Mouse (Mus musculus): ENCODE measurements at regions not wholly inside any gene's neighbourhood (a gene's known extent, or its start where the extent isn't known, plus 50 kb on each side); places are given as distances from the start of the nearest gene placed in this dataset.

DNA sequence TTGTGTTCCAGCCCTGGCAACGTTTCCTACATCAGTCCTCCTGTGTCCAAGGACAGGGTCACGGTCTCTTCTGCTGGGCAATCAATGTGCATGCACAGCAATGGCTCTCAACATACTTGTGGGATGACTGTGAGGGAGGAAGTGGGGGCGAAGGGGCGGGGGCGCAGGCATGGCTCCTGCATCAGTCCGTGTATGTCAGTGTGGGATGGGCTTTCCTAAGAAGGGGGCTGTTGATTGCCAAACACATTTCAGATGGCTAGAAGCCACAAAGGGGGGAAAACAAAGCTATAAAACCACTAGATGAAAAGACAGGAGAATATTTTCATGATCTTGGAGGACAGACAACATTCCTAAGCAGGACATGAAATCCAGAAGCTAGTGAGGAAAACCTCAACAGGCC lies 99.4 kb upstream of the Gli2 start:
- Histone ChIP-seq H3K9me3 (replicated peaks; ENCODE audit: control insufficient read depth, low read length) (no peaks in the 10 kb centered on the region; the same call in 1 of the 2 replicates), H3K4me3 (ENCODE audit: low read length) (no peak overlapping the region), H3K27me3 (ENCODE audit: control insufficient read depth, insufficient read depth, low read length) (no peaks in the 10 kb centered on the region), H3K27ac (ENCODE audit: low read length) (no peak overlapping the region), H3K4me2 (ENCODE audit: low read depth, low read length) (no peak overlapping the region), H3K36me3 (ENCODE audit: control insufficient read depth, insufficient read depth) (no peaks in the 10 kb centered on the region), H3K9ac (ENCODE audit: low read length) (no peak overlapping the region), H3K4me1 (ENCODE audit: control insufficient read depth, insufficient read depth, low read length) (no peaks in the 10 kb centered on the region)
- no peak for ATAC-seq (replicated peaks; ENCODE audit: extremely low read depth, insufficient read depth, low FRiP score)
- WGBS = 76% methylated on average over 6 of the region's 6 CpGs

DNA sequence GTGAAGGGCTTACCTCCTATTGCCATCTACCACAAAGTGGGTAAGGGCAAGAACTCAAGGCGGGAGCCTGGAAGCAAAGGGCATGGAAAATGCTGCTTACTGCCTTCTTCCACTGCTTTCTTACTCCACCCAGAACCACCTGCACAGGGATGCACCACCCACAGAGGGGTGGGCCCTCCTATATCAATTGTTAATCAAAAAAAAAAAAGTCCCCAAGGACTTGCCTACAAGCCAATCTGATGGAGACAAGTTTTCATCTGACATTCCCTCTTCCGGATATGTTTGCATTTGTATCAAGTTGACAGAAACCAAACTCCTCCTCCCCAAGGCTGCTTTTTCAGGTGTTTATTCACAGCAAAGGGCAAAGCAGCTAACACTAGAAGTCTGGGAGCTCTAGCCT lies 94.1 kb upstream of the Gli2 start:
- Histone ChIP-seq H3K36me3 (ENCODE audit: control insufficient read depth, insufficient read depth) (no peaks in the 10 kb centered on the region), H3K4me1 (ENCODE audit: control insufficient read depth, insufficient read depth, low read length) (no peaks in the 10 kb centered on the region), H3K9me3 (replicated peaks; ENCODE audit: control insufficient read depth, low read length) (no peaks in the 10 kb centered on the region), H3K27me3 (ENCODE audit: control insufficient read depth, insufficient read depth, low read length) (no peaks in the 10 kb centered on the region), H3K4me2 (ENCODE audit: low read depth, low read length) (no peak overlapping the region), H3K4me3 (ENCODE audit: low read length) (no peak overlapping the region), H3K9ac (ENCODE audit: low read length) (no peak overlapping the region), H3K27ac (ENCODE audit: low read length) (no peak overlapping the region)
- 76% methylated on average over 2 of the region's 2 CpGs for WGBS
- no peak for ATAC-seq (replicated peaks; ENCODE audit: extremely low read depth, insufficient read depth, low FRiP score)

DNA sequence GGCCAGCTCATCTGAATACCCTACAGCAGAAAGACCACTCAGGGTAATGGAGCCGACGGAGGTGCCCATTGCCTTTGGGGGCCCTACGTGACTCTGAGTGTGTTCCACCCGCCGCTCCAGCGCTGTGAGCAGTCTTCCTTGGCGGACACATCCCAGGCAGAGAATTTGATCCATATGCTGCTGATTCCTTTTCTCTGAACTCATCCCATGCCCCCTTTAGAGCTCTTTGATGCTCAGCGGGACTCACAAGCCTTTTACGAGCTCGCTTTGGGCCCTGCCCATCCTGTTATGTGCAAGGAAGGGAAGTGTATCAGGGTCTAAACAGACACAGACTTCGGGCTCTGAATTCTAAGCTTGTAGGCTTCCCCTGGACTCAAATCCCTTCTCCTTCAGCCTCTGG lies 90.4 kb upstream of the Gli2 start:
- no peak overlapping the region for H3K9ac ChIP-seq (ENCODE audit: low read length)
- H3K36me3 ChIP-seq (ENCODE audit: control insufficient read depth, insufficient read depth) = no peaks in the 10 kb centered on the region
- WGBS = 68% methylated on average over 11 of the region's 11 CpGs

DNA sequence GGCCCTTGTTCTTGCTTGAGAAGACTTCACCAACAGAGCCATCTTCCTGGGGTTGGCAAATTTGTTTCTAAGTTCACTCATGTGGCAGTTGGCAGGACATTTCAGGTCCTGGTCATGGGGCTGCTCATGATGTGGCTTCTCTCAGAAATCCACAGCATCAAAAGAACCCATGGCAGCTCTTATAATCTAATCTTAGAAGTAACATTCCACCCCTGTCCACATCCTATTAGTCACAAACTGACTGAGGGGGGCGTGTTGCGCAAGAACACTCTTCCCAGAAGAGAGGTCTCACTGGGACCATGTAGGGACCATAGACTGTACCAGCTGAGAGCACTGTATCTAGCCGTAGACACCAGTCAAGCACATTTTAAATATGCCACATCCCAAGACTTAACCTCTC lies 75.6 kb upstream of the Gli2 start:
- no peak for ATAC-seq (replicated peaks; ENCODE audit: extremely low read depth, insufficient read depth, low FRiP score)
- Histone ChIP-seq H3K27ac (ENCODE audit: low read length) (no peak overlapping the region), H3K4me2 (ENCODE audit: low read depth, low read length) (no peak overlapping the region), H3K9me3 (replicated peaks; ENCODE audit: control insufficient read depth, low read length) (no peaks in the 10 kb centered on the region), H3K9ac (ENCODE audit: low read length) (no peak overlapping the region), H3K27me3 (ENCODE audit: control insufficient read depth, insufficient read depth, low read length) (0 out of 2 replicates have a peak, but pooled peaks cover 2% of the 10 kb centered on the region), H3K4me1 (ENCODE audit: control insufficient read depth, insufficient read depth, low read length) (no peaks in the 10 kb centered on the region), H3K36me3 (ENCODE audit: control insufficient read depth, insufficient read depth) (no peaks in the 10 kb centered on the region), H3K4me3 (ENCODE audit: low read length) (no peak overlapping the region)
- 79% methylated on average over 3 of the region's 3 CpGs for WGBS

More for the DNA sequence above, 90.4 kb upstream of the Gli2 start:
- Histone ChIP-seq H3K27ac (ENCODE audit: low read length) (no peak overlapping the region), H3K4me3 (ENCODE audit: low read length) (no peak overlapping the region), H3K9me3 (replicated peaks; ENCODE audit: control insufficient read depth, low read length) (no peaks in the 10 kb centered on the region), H3K4me1 (ENCODE audit: control insufficient read depth, insufficient read depth, low read length) (no peaks in the 10 kb centered on the region), H3K4me2 (ENCODE audit: low read depth, low read length) (no peak overlapping the region), H3K27me3 (ENCODE audit: control insufficient read depth, insufficient read depth, low read length) (no peaks in the 10 kb centered on the region)
- no peak for ATAC-seq (replicated peaks; ENCODE audit: extremely low read depth, insufficient read depth, low FRiP score)

DNA sequence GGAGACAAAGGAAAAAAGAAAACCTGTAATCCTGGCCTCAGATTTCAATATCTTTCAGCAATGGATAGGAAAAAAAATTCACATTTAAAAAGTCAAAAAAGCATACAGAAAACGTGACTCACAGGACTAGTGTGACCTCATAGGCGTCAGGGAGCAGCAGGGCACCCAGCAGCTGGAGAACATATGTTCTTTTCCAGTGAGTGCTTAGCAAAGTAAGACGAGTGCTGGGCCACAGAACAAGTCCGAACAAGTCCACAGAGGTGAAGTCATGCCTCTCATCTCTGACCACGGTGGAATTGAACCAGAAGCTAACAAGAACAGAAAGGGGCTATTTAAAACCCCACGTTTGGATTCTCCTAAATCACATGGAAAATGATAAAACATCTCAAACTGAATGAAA lies 72.1 kb upstream of the Gli2 start:
- Histone ChIP-seq H3K4me2 (ENCODE audit: low read depth, low read length) (no peak overlapping the region), H3K4me1 (ENCODE audit: control insufficient read depth, insufficient read depth, low read length) (no peaks in the 10 kb centered on the region), H3K9me3 (replicated peaks; ENCODE audit: control insufficient read depth, low read length) (no peaks in the 10 kb centered on the region), H3K36me3 (ENCODE audit: control insufficient read depth, insufficient read depth) (no peaks in the 10 kb centered on the region), H3K27ac (ENCODE audit: low read length) (no peak overlapping the region), H3K4me3 (ENCODE audit: low read length) (no peak overlapping the region), H3K9ac (ENCODE audit: low read length) (no peak overlapping the region), H3K27me3 (ENCODE audit: control insufficient read depth, insufficient read depth, low read length) (no peaks in the 10 kb centered on the region)
- ATAC-seq (replicated peaks; ENCODE audit: extremely low read depth, insufficient read depth, low FRiP score) = no peak
- WGBS = 59% methylated on average over 6 of the region's 6 CpGs

DNA sequence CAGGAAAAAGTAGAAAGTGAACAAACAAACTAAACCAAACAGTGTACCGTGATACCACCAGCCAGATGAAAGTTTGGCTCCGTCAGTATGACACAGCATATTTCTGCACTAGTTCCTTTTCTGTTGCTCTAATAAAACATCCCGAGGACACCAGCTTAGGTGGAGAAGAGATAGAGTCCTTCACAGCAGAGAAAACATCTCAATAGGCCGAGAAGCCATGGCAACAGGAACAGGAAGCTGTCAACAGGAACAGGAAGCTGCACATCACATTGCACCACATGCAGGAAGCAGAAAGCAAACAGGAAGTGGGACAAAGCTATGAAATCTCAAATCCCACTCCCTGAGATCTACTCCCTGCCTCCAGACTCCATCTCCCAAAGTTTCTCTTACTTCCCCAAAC lies 71.4 kb upstream of the Gli2 start:
- no peak overlapping the region for H3K4me3 ChIP-seq (ENCODE audit: low read length)
- 70% methylated on average over 4 of the region's 4 CpGs for WGBS
- ATAC-seq (replicated peaks; ENCODE audit: extremely low read depth, insufficient read depth, low FRiP score) = no peak

DNA sequence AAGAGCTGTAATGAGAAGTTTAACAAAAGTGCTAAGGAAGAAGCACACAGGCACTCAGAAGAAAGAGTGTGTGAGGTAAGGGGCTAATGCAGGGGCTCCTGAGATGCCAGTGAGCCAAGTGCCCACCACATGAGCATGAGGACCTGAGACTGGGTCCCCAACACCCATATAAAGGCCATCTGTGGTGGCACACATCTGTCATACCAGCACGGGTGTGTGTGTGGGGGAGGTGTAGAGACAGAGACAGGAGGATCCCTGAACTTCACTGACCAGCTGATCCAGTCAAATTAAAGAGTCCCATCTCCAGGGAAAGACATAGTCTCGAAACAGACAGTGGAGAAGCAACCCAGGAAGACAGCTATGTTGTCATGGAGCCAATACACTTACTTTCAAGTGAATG lies 70.6 kb upstream of the Gli2 start:
- Histone ChIP-seq H3K9ac (ENCODE audit: low read length) (no peak overlapping the region), H3K4me3 (ENCODE audit: low read length) (no peak overlapping the region), H3K4me1 (ENCODE audit: control insufficient read depth, insufficient read depth, low read length) (no peaks in the 10 kb centered on the region), H3K9me3 (replicated peaks; ENCODE audit: control insufficient read depth, low read length) (no peaks in the 10 kb centered on the region), H3K4me2 (ENCODE audit: low read depth, low read length) (no peak overlapping the region), H3K36me3 (ENCODE audit: control insufficient read depth, insufficient read depth) (no peaks in the 10 kb centered on the region), H3K27me3 (ENCODE audit: control insufficient read depth, insufficient read depth, low read length) (no peaks in the 10 kb centered on the region), H3K27ac (ENCODE audit: low read length) (no peak overlapping the region)
- WGBS = 73% methylated on average over 2 of the region's 2 CpGs
- no peak for ATAC-seq (replicated peaks; ENCODE audit: extremely low read depth, insufficient read depth, low FRiP score)

More for the DNA sequence above, 71.4 kb upstream of the Gli2 start:
- Histone ChIP-seq H3K9me3 (replicated peaks; ENCODE audit: control insufficient read depth, low read length) (no peaks in the 10 kb centered on the region), H3K27me3 (ENCODE audit: control insufficient read depth, insufficient read depth, low read length) (no peaks in the 10 kb centered on the region), H3K9ac (ENCODE audit: low read length) (no peak overlapping the region), H3K4me1 (ENCODE audit: control insufficient read depth, insufficient read depth, low read length) (no peaks in the 10 kb centered on the region), H3K36me3 (ENCODE audit: control insufficient read depth, insufficient read depth) (no peaks in the 10 kb centered on the region), H3K4me2 (ENCODE audit: low read depth, low read length) (no peak overlapping the region), H3K27ac (ENCODE audit: low read length) (no peak overlapping the region)

DNA sequence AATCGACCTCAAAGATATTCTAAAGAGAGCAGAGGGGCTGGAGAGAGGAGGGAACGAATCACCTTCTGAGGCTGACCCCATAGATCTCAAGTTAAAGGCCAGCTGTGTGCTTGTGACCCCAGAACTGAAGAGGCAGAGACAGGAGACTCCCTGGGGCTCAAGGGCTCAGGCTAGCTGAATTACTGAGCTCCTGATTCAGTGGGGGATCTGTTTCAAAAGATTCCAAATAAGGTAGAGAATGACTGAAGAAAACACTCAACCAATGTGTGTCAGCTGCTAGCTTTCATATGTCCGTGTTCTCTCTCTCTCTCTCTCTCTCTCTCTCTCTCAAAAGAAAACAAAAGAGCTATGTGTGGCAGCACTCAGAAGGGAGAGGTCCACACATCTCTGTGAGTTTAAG lies 70.0 kb upstream of the Gli2 start:
- ATAC-seq (replicated peaks; ENCODE audit: extremely low read depth, insufficient read depth, low FRiP score) = no peak
- H3K9ac ChIP-seq (ENCODE audit: low read length) = no peak overlapping the region
- 32% methylated on average over 3 of the region's 3 CpGs for WGBS

DNA sequence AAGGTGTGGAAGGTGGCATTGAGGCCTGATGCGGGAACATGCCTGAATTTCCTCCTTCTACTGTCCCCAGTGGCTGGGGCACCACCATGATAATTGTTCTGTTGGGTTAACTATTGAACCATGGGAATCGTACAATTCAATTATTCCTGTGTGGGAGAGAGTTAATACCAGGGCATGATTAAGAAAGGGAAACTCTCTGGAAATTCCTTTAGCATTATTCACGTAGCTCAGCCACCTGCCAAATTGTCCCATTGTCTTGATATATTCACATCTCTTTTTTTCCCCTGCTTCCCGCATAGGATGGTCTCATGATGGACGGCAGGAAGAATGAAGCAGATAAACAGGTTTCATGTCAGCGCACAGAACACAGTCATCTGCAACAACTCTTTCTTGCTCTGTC lies 69.6 kb upstream of the Gli2 start:
- H3K9ac ChIP-seq (ENCODE audit: low read length) = no peak overlapping the region
- WGBS = 56% methylated on average over 6 of the region's 6 CpGs
- no peak for ATAC-seq (replicated peaks; ENCODE audit: extremely low read depth, insufficient read depth, low FRiP score)

More for the DNA sequence above, 70.0 kb upstream of the Gli2 start:
- no peaks in the 10 kb centered on the region for H3K4me1 ChIP-seq (ENCODE audit: control insufficient read depth, insufficient read depth, low read length)
- H3K4me2 ChIP-seq (ENCODE audit: low read depth, low read length) = no peak overlapping the region
- H3K4me3 ChIP-seq (ENCODE audit: low read length) = no peak overlapping the region
- H3K27ac ChIP-seq (ENCODE audit: low read length) = no peak overlapping the region
- H3K36me3 ChIP-seq (ENCODE audit: control insufficient read depth, insufficient read depth) = no peaks in the 10 kb centered on the region
- no peaks in the 10 kb centered on the region for H3K9me3 ChIP-seq (replicated peaks; ENCODE audit: control insufficient read depth, low read length)
- H3K27me3 ChIP-seq (ENCODE audit: control insufficient read depth, insufficient read depth, low read length) = no peaks in the 10 kb centered on the region

More for the DNA sequence above, 69.6 kb upstream of the Gli2 start:
- Histone ChIP-seq H3K4me2 (ENCODE audit: low read depth, low read length) (no peak overlapping the region), H3K4me1 (ENCODE audit: control insufficient read depth, insufficient read depth, low read length) (no peaks in the 10 kb centered on the region), H3K27ac (ENCODE audit: low read length) (no peak overlapping the region), H3K36me3 (ENCODE audit: control insufficient read depth, insufficient read depth) (no peaks in the 10 kb centered on the region), H3K4me3 (ENCODE audit: low read length) (no peak overlapping the region), H3K27me3 (ENCODE audit: control insufficient read depth, insufficient read depth, low read length) (no peaks in the 10 kb centered on the region), H3K9me3 (replicated peaks; ENCODE audit: control insufficient read depth, low read length) (no peaks in the 10 kb centered on the region)
